Mouse (Mus musculus) heart, embryonic 11.5 days (tissue): Measurements from ENCODE around the gene Spo11. TPM values are rescaled to one million over a fixed set of nuclear protein-coding genes. Genes with fewer than 3 reads are reported as not detected.

Experiments
- ATAC-seq: fragments of 200-750 bp; cut with Nextera tagmentation; replicated peaks from 2 replicates; pipeline ENCODE4 v1.8.0; 2017; ENCODE audit warnings: moderate library complexity; ENCODE audit not compliant: insufficient number of reproducible peaks, low FRiP score, low TSS enrichment
- H3K27ac ChIP-seq: fragments of 300-500 bp; sonication (generic); 2 replicates; pipeline ENCODE4 v1.5.1; 2014; ENCODE audit warnings: mild to moderate bottlenecking, low read depth, low read length
- H3K27me3 ChIP-seq: fragments of 300-500 bp; sonication (generic); 2 replicates; pipeline ENCODE4 v1.6.1; 2014; ENCODE audit warnings: mild to moderate bottlenecking, low read length, mixed read lengths; ENCODE audit not compliant: control insufficient read depth, insufficient read depth
- H3K36me3 ChIP-seq: fragments of 300-500 bp; sonication (generic); 2 replicates; pipeline ENCODE4 v1.6.1; 2014; ENCODE audit warnings: mild to moderate bottlenecking, low read length, moderate library complexity, mixed read lengths; ENCODE audit not compliant: control insufficient read depth, insufficient read depth
- H3K4me1 ChIP-seq: fragments of 300-500 bp; sonication (generic); 2 replicates; pipeline ENCODE4 v1.6.1; 2014; ENCODE audit warnings: low read length; ENCODE audit not compliant: control insufficient read depth, insufficient read depth
- H3K4me2 ChIP-seq: fragments of 300-500 bp; sonication (generic); 2 replicates; pipeline ENCODE4 v1.6.1; 2014; ENCODE audit warnings: mild to moderate bottlenecking, moderate library complexity
- H3K4me3 ChIP-seq: fragments of 300-500 bp; sonication (generic); 2 replicates; pipeline ENCODE4 v1.5.1; 2014; ENCODE audit warnings: low read depth, low read length
- H3K9ac ChIP-seq: fragments of 300-500 bp; sonication (generic); 2 replicates; pipeline ENCODE4 v1.6.1; 2014; ENCODE audit warnings: mild to moderate bottlenecking, low read depth, low read length, moderate library complexity
- H3K9me3 ChIP-seq: fragments of 300-500 bp; sonication (generic); replicated peaks from 2 replicates; pipeline ENCODE4 v1.6.1; 2016; ENCODE audit warnings: low read length; ENCODE audit not compliant: control insufficient read depth
- WGBS: fragments of 180-500 bp; shearing (Covaris S2); extraction: QIAGEN DNeasy Blood & Tissue Kit; methylation state at CpG from one replicate; pipeline ENCODE4 v1.1.7; 2014; ENCODE audit not compliant: insufficient replicate concordance; 5-methylcytosine and 5-hydroxymethylcytosine counted together
- polyA plus RNA-seq: library from polyadenylated mRNA; unstranded; fragments of >200 nt; fragmentation: Nextera tagmentation; extraction: Ambion mirVana; gene quantifications from 2 replicates; pipeline ENCODE4 v1.2.1, GENCODE M21; 2014

Spo11 gene
- polyA plus RNA-seq, 1 experiment from 2014 or later: 0.19 TPM

GRCm38 (mm10) chr2:173036055-173036454, 58.6 kb downstream of the Spo11 start:
- 82% methylated on average over 5 of the region's 5 CpGs for WGBS
- Histone ChIP-seq H3K4me1 (peaks cover 35% of the 10 kb centered on the region), H3K4me3 (no peak overlapping the region), H3K4me2 (peak overlapping the region; percentile 27; the same call in 1 of the 2 replicates), H3K27ac (peak overlapping the region; percentile 82), H3K27me3 (no peaks in the 10 kb centered on the region), H3K9ac (no peak overlapping the region), H3K36me3 (peaks cover 22% of the 10 kb centered on the region), H3K9me3 (no peaks in the 10 kb centered on the region)
- no peak for ATAC-seq

GRCm38 (mm10) chr2:173036611-173037010, 59.1 kb downstream of the Spo11 start:
- H3K4me3 ChIP-seq: no peak overlapping the region
- peaks cover 32% of the 10 kb centered on the region for H3K4me1 ChIP-seq
- no peak overlapping the region for H3K9ac ChIP-seq
- H3K4me2 ChIP-seq: peak overlapping the region; percentile 27; the same call in 1 of the 2 replicates
- no peaks in the 10 kb centered on the region for H3K27me3 ChIP-seq
- H3K27ac ChIP-seq: peak overlapping the region; percentile 82
- H3K9me3 ChIP-seq: no peaks in the 10 kb centered on the region
- H3K36me3 ChIP-seq: peaks cover 18% of the 10 kb centered on the region
- WGBS: 52% methylated on average over 4 of the region's 4 CpGs
- no peak for ATAC-seq

GRCm38 (mm10) chr2:173037347-173037746, 59.8 kb downstream of the Spo11 start:
- Histone ChIP-seq H3K9ac (peak overlapping the region; percentile 40; the same call in 1 of the 2 replicates), H3K4me3 (no peak overlapping the region), H3K4me1 (peaks cover 36% of the 10 kb centered on the region), H3K4me2 (peak overlapping the region; percentile 27; the same call in 1 of the 2 replicates), H3K9me3 (no peaks in the 10 kb centered on the region), H3K36me3 (peaks cover 16% of the 10 kb centered on the region), H3K27me3 (no peaks in the 10 kb centered on the region), H3K27ac (peak overlapping the region; percentile 82)
- 75% methylated on average over 5 of the region's 5 CpGs for WGBS
- no peak for ATAC-seq

GRCm38 (mm10) chr2:173037827-173038607, 60.5 kb downstream of the Spo11 start:
- H3K27ac ChIP-seq: peak overlapping the region; percentile 82
- ATAC-seq: peak; percentile 84
- no peaks in the 10 kb centered on the region for H3K9me3 ChIP-seq
- no peak overlapping the region for H3K4me2 ChIP-seq
- H3K36me3 ChIP-seq: peaks cover 16% of the 10 kb centered on the region
- H3K4me1 ChIP-seq: peaks cover 42% of the 10 kb centered on the region
- WGBS: 45% methylated on average over 7 of the region's 7 CpGs
- no peak overlapping the region for H3K4me3 ChIP-seq
- no peaks in the 10 kb centered on the region for H3K27me3 ChIP-seq
- peak overlapping the region; percentile 40; the same call in 1 of the 2 replicates for H3K9ac ChIP-seq

- peaks cover 42% of the 10 kb centered on the region for H3K4me1 ChIP-seq
- H3K9me3 ChIP-seq: no peaks in the 10 kb centered on the region
- WGBS: 89% methylated on average over 4 of the region's 4 CpGs
- H3K9ac ChIP-seq: no peak overlapping the region
- no peak overlapping the region for H3K4me3 ChIP-seq
- H3K27ac ChIP-seq: no peak overlapping the region
- ATAC-seq: no peak
- H3K36me3 ChIP-seq: peaks cover 8% of the 10 kb centered on the region
- H3K27me3 ChIP-seq: no peaks in the 10 kb centered on the region
- no peak overlapping the region for H3K4me2 ChIP-seq
Measured at GRCm38 (mm10) chr2:173039041-173039440, 61.5 kb downstream of the Spo11 start.

GRCm38 (mm10) chr2:173040803-173041202, 63.3 kb downstream of the Spo11 start:
- WGBS: 84% methylated on average over 3 of the region's 3 CpGs
- Histone ChIP-seq H3K27me3 (no peaks in the 10 kb centered on the region), H3K4me3 (no peak overlapping the region), H3K27ac (no peak overlapping the region), H3K4me1 (peaks cover 31% of the 10 kb centered on the region), H3K9me3 (no peaks in the 10 kb centered on the region), H3K36me3 (no peaks in the 10 kb centered on the region), H3K4me2 (no peak overlapping the region), H3K9ac (no peak overlapping the region)
- ATAC-seq: no peak

- no peak overlapping the region for H3K4me2 ChIP-seq
- H3K27ac ChIP-seq: 0 out of 2 replicates have a peak overlapping the region, but pooled peaks have one; percentile 6
- H3K4me1 ChIP-seq: peaks cover 31% of the 10 kb centered on the region
Measured at GRCm38 (mm10) chr2:173041242-173041641, 63.7 kb downstream of the Spo11 start.

GRCm38 (mm10) chr2:173041893-173042292, 64.4 kb downstream of the Spo11 start:
- Histone ChIP-seq H3K4me2 (no peak overlapping the region), H3K9ac (no peak overlapping the region), H3K4me1 (peaks cover 33% of the 10 kb centered on the region)

More at GRCm38 (mm10) chr2:173041242-173041641, 63.7 kb downstream of the Spo11 start:
- no peak for ATAC-seq
- H3K9ac ChIP-seq: 0 out of 2 replicates have a peak overlapping the region, but pooled peaks have one; percentile 22
- 54% methylated on average over 5 of the region's 5 CpGs for WGBS
- no peaks in the 10 kb centered on the region for H3K9me3 ChIP-seq
- no peak overlapping the region for H3K4me3 ChIP-seq
- H3K27me3 ChIP-seq: no peaks in the 10 kb centered on the region
- no peaks in the 10 kb centered on the region for H3K36me3 ChIP-seq

More at GRCm38 (mm10) chr2:173041893-173042292, 64.4 kb downstream of the Spo11 start:
- no peak for ATAC-seq
- no peaks in the 10 kb centered on the region for H3K9me3 ChIP-seq
- no peak overlapping the region for H3K4me3 ChIP-seq
- no peaks in the 10 kb centered on the region for H3K36me3 ChIP-seq
- H3K27ac ChIP-seq: no peak overlapping the region
- no peaks in the 10 kb centered on the region for H3K27me3 ChIP-seq
- 55% methylated on average over 1 of the region's 1 CpGs for WGBS
